Mouse (Mus musculus): ENCODE results near the gene Mylk.

DNA sequence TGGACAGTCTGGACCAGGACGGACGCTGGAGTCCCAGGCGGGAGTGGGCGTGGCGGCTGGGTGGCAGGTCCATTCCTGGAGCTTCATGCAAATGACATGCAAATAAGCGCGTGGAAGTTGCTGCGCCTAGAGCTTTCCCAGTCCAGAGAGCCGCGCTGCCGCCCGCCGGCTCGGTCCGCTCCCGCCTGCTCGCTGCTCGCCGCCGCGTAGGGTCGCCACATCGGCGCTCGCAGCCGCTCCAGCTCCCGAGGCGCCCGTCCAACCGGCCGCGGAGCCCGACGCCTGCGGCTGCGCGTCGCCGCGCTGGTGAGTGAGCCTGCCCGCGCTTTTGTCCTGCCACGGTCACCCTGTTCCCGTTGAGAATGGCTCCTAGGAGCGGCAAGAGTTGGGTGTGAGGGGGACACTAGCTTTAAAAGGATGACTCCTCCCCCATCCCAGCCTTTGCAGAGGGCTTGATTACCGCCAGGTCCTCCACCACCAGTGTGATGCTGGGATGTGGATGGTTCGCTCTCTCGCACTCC, at the start of gene Mylk:
- TF ChIP-seq CTCF (IDR thresholded peaks at IDR 0.05; ENCODE audit: control insufficient read depth, insufficient read depth, insufficient read length): peak; percentile 16
- no peak for TF ChIP-seq USF1 (IDR thresholded peaks at IDR 0.05; ENCODE audit: low read depth)
- TF ChIP-seq FOSL1 (IDR thresholded peaks at IDR 0.05; ENCODE audit: insufficient read depth, low read length, poor library complexity, severe bottlenecking): no peak
- TF ChIP-seq MAX (IDR thresholded peaks at IDR 0.05): peak; percentile 25
- no peak for TF ChIP-seq MYOD1 (IDR thresholded peaks at IDR 0.05; ENCODE audit: control insufficient read depth, insufficient read length, low read depth)
- no peak for TF ChIP-seq MYOG (IDR thresholded peaks at IDR 0.05; ENCODE audit: control insufficient read depth, extremely low read depth, insufficient read length)
- TF ChIP-seq CEBPB (IDR thresholded peaks at IDR 0.05; ENCODE audit: low read depth): no peak
